Mouse (Mus musculus): Measurements from ENCODE around the gene Olfr876.

Olfr876 gene

DNA sequence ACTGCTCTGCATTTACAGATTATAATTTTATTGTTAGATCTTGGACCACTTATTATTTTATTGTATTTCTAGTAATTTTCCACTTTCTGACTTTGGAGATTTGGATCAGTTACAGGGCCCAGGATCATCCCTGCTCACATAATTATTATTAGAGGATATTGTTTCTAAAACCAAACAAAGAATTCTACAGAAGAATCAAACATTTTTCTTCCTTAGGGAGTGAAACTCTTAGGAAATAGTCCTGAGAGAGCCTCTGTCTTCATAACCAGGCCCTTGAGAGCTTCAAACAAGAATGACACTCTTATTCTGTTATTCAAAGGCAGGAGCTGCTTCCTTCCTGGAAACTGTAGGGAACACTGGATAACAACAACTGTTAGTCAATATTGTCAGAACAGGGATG is at the start of gene Olfr876:
TSS of gene Olfr876 (plus strand) at position 301 of the 400 bp plus-strand sequence.
- no peak for DNase-seq (ENCODE audit: low read depth, low spot score)

DNA sequence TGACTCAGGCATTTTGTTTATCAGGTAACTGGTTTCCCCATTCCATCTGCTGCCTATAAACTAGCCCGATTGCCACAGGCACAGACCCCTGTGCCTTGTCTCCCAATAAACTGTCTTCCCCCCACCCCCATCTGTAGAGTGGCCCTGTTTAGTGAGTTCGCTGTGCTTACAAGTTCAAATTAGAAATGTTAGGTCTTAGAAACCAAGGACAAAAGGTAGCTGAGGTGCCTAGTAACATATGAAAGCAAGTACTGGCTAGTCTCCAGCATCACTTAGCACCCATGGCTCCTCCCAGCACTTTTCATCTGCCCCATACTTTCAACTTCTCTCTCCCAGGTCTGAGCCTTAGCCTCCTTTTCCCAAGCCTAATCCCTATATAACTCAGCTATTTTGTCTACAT is 41.1 kb upstream of the Olfr876 start:
- DNase-seq (ENCODE audit: low read depth, low spot score), result no peak

DNA sequence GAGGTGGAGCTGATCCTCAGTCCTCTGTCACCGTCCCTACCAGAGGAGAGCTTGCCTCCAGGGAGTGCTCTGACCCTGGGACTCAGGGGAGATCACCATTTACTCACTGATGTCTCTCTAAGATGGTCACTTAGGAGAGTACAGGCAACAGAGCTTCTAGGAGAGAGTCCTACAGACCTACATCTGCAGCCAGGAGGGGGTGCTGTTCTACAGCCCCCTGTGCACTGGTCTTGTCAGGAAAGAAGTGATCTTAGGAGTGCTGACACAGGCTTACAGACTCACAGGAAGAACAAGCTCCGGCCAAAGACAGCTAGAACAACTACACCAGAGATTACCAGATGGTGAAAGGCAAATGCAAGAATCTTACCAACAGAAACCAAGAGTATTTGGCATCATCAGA is 40.3 kb upstream of the Olfr876 start:
- peak; percentile 9 for DNase-seq (ENCODE audit: low read depth, low spot score)

DNA sequence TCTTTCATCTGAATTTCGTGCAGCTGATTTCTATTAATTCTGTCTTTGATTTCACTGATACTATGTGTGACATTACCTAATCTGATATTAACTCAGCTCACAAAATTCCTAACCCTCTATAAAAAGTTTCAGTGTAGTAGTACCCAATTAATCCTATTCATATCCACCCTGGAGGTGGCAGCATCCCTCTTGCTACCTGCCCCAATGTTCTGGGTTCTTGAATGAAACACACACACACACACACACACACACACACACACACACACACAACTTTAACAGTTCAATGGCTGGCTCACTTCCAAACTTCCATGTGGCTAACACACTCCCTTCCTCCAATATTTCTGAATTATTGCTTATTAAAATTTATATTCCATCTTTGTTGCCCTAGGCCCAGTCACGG is 32.2 kb upstream of the Olfr876 start:
- DNase-seq (ENCODE audit: low read depth, low spot score), result no peak

DNA sequence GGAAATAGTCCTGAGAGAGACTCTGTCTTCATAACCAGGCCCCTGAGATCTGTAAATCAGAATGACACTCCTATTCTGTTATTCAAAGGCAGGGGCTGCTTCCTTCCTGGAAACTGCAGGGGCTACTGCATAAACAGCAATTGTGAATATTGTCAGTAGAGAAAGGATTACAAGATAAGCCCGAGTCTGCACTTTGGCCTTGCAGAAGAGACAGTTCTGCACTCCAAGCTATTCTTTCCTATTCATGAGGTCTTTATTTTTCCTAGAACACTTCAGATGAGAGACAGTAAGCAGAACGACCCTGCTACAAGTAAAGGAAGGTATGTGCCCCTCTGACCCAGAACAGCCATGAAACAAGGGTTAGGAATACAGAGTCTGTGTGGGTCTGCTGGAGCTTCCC is 31.1 kb upstream of the Olfr876 start, which contains the start of gene Olfr875:
TSS of gene Olfr875 (plus strand) at position 99 of the 400 bp plus-strand sequence.
- DNase-seq (ENCODE audit: low read depth, low spot score), result no peak

DNA sequence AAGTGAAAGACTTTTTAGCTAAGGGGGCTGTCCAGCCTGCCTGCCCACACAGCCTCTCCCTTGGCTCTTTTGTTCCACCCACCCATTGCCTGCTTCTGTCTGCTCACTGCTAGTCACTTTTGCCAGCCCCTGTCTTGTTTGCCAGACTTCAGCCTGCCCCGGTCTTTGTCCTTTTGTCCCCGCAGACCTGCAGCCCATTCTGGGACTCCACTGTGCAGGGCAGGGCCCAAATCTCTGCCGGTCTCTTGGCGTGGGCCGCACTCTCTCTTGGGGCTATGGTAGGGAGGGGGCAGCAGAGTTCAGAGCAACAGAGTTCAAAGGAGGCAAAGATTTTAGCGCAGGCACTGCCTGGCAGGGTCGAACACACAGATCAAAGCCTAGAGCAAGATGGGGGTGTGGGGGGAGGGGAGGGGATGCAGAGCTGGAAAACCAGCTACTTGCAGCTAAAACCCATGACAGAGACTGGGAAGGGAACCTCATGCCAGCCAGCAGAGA is 20.0 kb upstream of the Olfr876 start:
- DNase-seq (ENCODE audit: low read depth, low spot score), result peak; percentile 34

DNA sequence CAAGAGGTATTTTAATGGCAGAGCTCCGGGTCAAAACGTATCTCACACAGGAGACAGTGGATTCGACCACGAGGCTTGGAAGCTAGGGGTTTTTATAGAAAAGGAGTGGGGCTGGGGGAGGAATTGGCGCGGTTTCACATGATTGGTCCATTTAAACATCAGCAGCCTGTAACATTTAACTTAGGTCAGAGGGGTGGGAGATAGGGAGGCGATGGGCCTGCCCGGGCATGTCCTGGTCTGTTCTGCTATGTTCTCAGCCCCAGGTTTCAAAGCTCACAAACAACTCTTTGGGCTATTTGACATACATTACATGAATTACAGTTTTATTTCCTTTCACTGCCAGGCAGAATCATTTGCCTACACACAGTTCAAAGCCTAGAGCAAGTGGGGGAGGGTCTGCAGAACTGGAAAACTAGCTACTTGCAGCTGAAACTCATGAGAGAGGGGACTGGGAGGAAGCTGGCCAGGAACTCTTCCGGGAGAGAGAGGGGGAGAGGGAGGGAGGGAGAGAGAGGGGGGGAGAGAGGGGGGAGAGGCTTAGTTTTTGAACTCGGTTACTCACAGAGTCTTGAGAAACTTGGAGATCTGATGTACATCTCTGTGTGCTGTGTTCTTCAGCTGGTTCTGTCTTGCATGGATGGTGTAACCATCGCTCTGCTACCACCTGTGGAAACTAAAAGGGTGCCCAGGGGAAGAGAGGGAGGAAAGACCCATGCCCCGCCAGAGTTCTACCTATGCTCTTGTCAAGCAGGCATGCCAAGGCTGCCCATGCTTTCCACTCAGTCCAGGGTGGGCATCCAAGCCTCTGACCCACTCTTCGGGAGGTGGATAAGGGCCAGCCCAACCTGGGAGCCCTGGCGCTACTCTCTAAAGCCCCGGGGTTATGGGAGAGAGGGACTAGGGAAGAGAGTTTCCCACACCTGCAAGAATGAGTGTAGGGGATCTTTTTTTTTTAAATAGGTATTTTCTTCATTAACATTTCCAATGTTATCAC is 19.1 kb upstream of the Olfr876 start:
- peak; percentile 13 for DNase-seq (ENCODE audit: low read depth, low spot score)

DNA sequence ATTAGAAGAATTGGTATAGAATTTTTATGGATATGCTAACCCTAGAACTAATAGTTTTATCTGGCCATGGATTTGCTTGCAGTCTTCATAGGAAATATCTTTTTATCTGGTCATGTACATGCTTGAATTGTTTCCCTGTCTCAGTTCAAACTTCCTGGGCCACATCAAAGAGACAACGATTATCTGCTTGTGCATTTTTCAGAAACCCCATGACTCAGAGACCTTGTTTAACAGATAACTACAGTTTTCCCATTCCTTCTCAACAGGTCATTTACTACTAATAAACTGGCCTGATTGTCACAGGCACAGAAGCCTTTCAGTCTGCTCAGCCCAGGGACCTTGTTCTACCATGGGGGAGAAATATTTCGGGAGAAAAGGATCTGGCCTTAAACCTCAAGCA is 16.4 kb upstream of the Olfr876 start:
- no peak for DNase-seq (ENCODE audit: low read depth, low spot score)

DNA sequence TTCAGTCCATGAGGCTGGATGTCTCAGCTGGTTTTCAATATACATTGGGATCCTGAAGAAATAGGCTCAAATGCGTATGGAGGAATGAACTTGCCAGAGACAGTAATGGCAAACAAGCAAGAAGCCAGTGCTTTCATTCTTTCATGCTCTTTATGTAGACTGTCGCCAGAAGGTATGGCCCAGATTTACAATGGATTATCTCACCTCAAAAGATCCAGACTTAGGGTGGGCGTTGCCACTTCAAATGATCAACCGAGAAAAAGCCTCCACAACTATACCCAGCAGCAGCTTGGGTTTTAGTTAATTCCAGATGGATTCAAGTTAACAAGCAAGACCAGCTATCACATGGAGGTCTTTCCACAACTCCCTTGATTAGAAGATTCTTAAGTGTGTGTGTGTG is 776 bp upstream of the Olfr876 start:
- DNase-seq (ENCODE audit: low read depth, low spot score), result no peak

DNA sequence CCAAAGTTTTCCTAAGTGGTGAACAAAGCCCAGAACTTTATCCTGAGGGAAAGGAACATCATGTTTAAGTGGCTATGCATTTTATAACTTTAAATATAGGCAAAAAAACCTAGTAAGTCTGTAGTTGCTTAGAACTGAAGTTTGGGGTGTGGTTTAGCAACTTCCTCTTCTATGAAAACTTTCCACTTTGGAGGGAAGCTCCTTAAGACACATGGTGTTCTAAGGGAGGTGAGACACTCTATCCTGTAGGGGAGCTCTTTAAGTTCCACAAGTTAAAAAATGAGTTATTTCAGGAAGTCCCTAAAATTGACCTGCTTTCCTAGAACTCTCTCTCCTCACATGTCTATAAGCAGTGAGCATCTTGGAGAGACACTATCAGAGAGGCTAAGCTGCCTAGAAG is 4.4 kb downstream of the Olfr876 start:
- DNase-seq (ENCODE audit: low read depth, low spot score), result no peak

DNA sequence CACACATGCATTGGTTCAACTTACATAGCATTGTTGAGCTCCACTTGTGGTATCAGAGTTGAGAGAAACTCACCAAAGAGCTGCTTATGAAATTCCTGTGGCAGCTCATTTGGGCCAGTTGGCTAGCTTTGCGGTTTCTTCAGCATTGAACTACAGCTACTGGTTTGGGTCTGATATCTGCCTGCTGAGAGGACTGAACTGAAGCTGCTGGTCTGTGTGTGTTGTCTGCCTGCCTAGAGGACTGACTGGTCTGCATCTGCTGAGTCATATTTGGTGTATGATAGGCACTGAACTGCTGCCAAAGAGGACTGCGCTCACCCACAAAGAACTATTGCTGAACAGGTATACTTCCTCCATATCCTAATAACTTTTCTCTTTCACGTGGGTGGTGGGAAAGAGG is 5.6 kb downstream of the Olfr876 start:
- no peak for DNase-seq (ENCODE audit: low read depth, low spot score)

DNA sequence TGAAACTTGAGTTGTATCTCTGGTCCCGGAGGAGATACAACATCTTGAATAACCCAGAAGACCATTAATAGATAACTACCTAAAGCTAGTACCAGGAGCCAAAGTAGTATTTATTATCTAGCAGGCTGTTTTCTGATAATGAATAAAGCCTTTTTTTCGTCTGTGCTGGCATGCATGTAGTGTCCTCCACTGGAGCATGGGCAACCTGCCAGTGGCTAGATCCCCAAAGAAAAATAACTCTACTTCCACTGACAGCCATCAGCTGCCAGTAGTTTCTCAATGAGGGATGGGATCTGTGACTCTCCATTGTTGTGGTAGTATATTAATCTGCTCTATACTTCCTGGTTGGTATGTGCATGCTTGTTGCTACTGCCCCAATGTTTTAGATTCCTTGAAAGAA is 6.1 kb downstream of the Olfr876 start:
- no peak for DNase-seq (ENCODE audit: low read depth, low spot score)

DNA sequence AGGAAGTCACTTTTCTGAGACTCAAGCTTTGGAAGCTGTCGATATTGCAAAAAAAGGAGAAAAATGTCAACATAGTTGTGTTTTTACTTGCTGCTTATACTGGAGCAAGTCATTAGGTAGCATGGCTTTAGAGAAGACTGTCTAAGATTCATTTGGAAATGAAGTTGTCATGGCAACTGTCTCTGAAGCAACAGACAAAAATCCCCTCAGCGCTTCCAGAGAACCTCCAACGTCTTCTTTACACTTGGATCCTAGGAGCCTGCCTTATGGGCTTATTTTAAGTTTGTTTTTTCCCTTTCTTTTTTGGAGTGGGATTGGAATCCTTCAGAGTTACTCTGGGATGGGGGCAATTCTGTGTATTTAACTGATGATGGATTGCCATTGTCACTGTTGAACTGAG is 11.9 kb downstream of the Olfr876 start:
- DNase-seq (ENCODE audit: low read depth, low spot score), result no peak

DNA sequence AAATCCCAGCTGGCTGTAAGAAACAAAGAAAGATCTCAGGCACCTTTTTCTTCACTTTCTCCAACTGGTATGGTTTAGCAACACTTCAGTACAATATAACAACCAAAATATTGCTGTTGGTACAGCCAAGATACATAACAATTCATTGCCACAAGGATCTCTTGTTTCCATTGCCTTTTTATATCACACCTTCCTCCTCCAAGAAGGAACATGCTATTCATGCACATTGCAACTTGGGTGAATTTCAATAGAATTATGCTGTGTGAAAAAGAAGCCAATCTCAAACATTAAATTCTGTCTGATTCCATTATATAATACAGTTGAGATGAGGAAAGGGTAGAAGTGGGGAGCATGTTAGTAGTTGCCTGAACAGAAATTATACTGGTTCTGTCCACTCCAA is 27.1 kb downstream of the Olfr876 start:
- DNase-seq (ENCODE audit: low read depth, low spot score), result no peak

DNA sequence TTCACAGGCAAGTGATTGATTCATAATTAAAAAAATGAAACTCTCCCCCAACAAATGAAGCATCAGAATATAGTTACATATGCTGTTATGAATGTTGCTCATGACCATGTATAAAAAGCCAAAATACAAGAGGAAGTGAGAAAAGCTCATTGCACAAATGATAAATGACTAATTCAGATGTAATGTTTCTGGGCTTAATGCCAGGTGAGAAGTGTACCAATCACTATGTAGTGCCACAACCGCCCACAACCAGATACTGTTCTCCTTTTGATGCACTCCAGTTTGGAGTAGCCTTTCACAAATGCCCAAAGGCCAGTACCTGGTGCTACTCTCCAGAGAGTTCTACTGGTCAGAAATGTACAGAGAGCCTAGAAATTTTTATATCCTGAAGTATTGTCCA is 30.5 kb downstream of the Olfr876 start:
- no peak for DNase-seq (ENCODE audit: low read depth, low spot score)

DNA sequence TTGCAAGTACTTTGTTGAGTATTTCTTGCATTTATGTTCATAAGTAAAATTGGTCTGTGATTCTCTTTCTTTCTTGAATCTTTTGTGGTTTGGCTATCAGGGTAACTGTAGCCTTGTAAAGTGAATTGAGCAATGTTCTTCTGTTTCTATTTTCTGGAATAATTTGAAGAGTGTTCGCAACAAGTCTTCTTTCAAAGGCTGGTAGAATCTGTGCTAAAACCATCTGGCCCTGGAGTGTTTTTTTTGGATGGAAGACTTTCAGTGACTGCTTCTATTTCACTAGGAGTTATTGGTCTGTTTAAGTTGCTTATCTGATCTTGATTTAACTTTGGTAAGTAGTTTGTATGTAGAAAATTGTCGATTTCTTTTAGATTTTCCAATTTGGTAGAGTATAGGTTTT is 46.4 kb downstream of the Olfr876 start:
- DNase-seq (ENCODE audit: low read depth, low spot score), result no peak

DNA sequence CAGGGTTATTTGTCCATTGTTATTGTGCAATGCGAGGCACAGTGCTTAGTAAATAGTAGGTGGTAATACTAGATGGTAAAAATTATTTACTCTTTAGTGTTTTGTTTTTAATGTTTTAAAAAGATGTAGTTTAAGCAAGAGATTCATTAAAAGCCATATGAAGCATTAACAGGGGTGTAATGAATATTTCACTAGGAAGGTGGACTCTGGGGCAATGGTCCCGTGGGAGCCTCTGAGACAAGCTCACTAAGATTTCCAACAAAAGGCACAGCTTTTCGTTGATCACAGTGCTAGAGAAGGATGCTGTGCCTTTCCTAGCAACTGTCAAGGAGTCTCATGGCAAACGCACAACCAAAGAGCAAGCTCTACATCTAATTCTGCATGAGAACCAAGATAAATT is 51.1 kb downstream of the Olfr876 start, which contains the start of gene Olfr877:
TSS of gene Olfr877 (plus strand) at position 301 of the 400 bp plus-strand sequence.
- no peak for DNase-seq (ENCODE audit: low read depth, low spot score)
